Mouse (Mus musculus): ENCODE results near the gene Polr2h. TPM values are rescaled to one million over a fixed set of nuclear protein-coding genes. Genes with fewer than 3 reads are reported as not detected.

Gene Polr2h
- polyA plus RNA-seq, 2 experiments = 77.0 to 121 TPM

DNA sequence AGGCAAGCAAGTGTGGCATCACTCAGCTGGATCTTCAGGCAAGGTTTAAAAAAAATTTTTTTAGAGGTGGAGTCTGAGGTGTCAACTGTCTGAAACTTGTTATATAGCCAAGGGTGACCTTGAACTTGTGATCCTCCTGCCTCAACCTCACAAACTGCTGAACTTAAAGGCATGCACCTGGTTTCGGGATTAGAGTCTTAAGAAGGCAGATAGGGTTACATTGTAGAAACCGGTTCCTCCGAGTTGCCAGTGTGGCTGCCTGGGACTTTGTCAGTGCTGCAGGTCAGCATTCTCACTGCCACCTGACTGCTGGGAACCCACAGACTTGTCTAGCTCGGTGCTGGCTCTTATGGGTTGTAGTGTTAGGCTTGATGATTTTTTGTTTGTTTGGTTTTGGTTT is 5.8 kb downstream of the Polr2h start:
- Histone ChIP-seq H3K27ac (replicated peaks; ENCODE audit: low read depth, low read length) (no peak overlapping the region), H3K4me1 (ENCODE audit: control insufficient read depth, insufficient read depth, low read length) (peaks cover 4% of the 10 kb centered on the region), H3K4me3 (replicated peaks; ENCODE audit: low read length) (no peak overlapping the region), H3K9me3 (ENCODE audit: control insufficient read depth, low read length) (no peaks in the 10 kb centered on the region), H3K9ac (ENCODE audit: low read depth, low read length, severe bottlenecking) (no peak overlapping the region), H3K36me3 (ENCODE audit: control insufficient read depth, insufficient read depth, low read length) (peaks cover 33% of the 10 kb centered on the region), H3K27me3 (ENCODE audit: control insufficient read depth, insufficient read depth, low read length) (no peaks in the 10 kb centered on the region), H3K4me2 (replicated peaks; ENCODE audit: low read depth, low read length, severe bottlenecking) (no peak overlapping the region)
- ATAC-seq (ENCODE audit: low FRiP score, low read depth) (no peak), DNase-seq (ENCODE audit: low spot score) (no peak)
- TF ChIP-seq POLR2A (IDR thresholded peaks at IDR 0.05; ENCODE audit: borderline replicate concordance, extremely low read depth, insufficient read depth, insufficient read length) = no peak
- 35% methylated on average over 4 of the region's 4 CpGs for WGBS

DNA sequence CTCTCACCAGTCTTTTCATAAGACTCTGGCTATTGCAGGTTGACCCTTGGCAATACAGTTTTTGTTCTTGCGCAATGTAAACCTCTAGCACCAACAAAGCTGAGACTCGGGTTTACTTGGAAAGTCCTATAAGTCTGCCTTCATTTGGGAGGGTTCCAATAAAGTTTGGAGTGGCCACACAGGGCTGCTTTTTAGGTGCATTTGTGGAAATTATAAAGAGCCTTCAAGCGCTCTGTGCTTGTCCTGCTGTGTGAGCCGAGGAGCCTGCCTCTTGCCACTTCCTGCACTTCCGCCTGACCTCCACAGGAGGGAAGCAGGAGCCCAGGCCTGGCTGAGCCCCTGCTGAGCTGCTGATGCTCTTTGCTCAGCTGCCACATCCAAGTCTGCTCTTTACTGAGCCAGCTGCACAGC is 6.9 kb downstream of the Polr2h start:
- 28% methylated on average over 5 of the region's 5 CpGs for WGBS
- ATAC-seq (ENCODE audit: low FRiP score, low read depth) (peak; percentile 76; the same call in 1 of the 2 replicates), DNase-seq (ENCODE audit: low spot score) (no peak)
- no peak for TF ChIP-seq POLR2A (IDR thresholded peaks at IDR 0.05; ENCODE audit: borderline replicate concordance, extremely low read depth, insufficient read depth, insufficient read length)
- no peak overlapping the region for H3K27ac ChIP-seq (replicated peaks; ENCODE audit: low read depth, low read length)
- no peak overlapping the region for H3K9ac ChIP-seq (ENCODE audit: low read depth, low read length, severe bottlenecking)
- no peaks in the 10 kb centered on the region for H3K27me3 ChIP-seq (ENCODE audit: control insufficient read depth, insufficient read depth, low read length)
- H3K36me3 ChIP-seq (ENCODE audit: control insufficient read depth, insufficient read depth, low read length) = peaks cover 33% of the 10 kb centered on the region
- H3K4me3 ChIP-seq (replicated peaks; ENCODE audit: low read length) = no peak overlapping the region
- H3K9me3 ChIP-seq (ENCODE audit: control insufficient read depth, low read length) = no peaks in the 10 kb centered on the region
- peaks cover 4% of the 10 kb centered on the region for H3K4me1 ChIP-seq (ENCODE audit: control insufficient read depth, insufficient read depth, low read length)
- no peak overlapping the region for H3K4me2 ChIP-seq (replicated peaks; ENCODE audit: low read depth, low read length, severe bottlenecking)

DNA sequence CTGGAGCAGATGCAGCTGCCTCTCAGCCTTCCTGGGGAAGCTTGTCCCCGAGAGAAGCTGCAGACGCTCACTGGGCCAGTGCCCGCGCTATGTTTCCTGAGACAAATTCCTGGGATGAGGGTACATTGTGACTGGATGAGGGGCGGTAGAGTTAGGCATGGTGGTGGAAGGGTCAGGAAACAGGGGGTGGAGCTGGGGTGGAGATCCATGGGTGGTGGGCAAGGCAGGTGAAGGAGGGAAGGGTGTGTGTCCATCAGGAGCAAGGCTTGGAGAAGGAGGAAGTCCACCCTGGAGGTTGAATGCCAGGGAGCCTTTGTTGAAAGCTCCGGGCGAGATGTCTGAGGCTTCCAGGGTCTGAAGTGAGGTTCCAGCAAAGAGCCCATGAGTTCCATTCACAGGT is 7.9 kb downstream of the Polr2h start:
- DNase-seq (ENCODE audit: low spot score) (no peak), ATAC-seq (ENCODE audit: low FRiP score, low read depth) (no peak)
- Histone ChIP-seq H3K4me1 (ENCODE audit: control insufficient read depth, insufficient read depth, low read length) (peaks cover 4% of the 10 kb centered on the region), H3K4me3 (replicated peaks; ENCODE audit: low read length) (no peak overlapping the region), H3K9me3 (ENCODE audit: control insufficient read depth, low read length) (no peaks in the 10 kb centered on the region), H3K9ac (ENCODE audit: low read depth, low read length, severe bottlenecking) (no peak overlapping the region), H3K27me3 (ENCODE audit: control insufficient read depth, insufficient read depth, low read length) (no peaks in the 10 kb centered on the region), H3K36me3 (ENCODE audit: control insufficient read depth, insufficient read depth, low read length) (peaks cover 23% of the 10 kb centered on the region), H3K27ac (replicated peaks; ENCODE audit: low read depth, low read length) (no peak overlapping the region), H3K4me2 (replicated peaks; ENCODE audit: low read depth, low read length, severe bottlenecking) (no peak overlapping the region)
- WGBS = 57% methylated on average over 7 of the region's 7 CpGs
- no peak for TF ChIP-seq POLR2A (IDR thresholded peaks at IDR 0.05; ENCODE audit: borderline replicate concordance, extremely low read depth, insufficient read depth, insufficient read length)

DNA sequence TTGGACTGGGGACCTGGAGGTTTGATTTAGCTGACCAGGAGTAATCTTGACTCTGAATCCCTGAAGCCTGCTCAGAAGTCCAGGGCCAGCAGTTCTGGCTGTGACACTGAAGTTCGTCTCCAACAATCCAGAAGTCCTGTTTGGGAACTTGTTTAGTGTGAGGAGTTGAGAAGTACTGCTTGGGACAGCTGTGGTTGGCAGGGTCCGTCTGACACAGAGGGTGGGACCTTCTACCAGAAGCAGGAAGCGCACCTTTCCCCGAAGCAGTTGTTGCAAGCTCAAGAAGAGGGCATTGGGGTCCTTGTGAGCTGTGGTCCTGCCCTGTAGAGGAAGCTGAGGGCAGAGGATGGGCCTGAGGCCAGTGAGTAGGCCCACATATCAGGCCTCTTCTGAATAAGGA is 8.3 kb downstream of the Polr2h start:
- ATAC-seq (ENCODE audit: low FRiP score, low read depth) = no peak
- DNase-seq (ENCODE audit: low spot score) = no peak
- H3K9me3 ChIP-seq (ENCODE audit: control insufficient read depth, low read length) = no peaks in the 10 kb centered on the region
- H3K4me3 ChIP-seq (replicated peaks; ENCODE audit: low read length) = no peak overlapping the region
- peaks cover 4% of the 10 kb centered on the region for H3K4me1 ChIP-seq (ENCODE audit: control insufficient read depth, insufficient read depth, low read length)
- 79% methylated on average over 4 of the region's 4 CpGs for WGBS
- H3K9ac ChIP-seq (ENCODE audit: low read depth, low read length, severe bottlenecking) = no peak overlapping the region
- peaks cover 19% of the 10 kb centered on the region for H3K36me3 ChIP-seq (ENCODE audit: control insufficient read depth, insufficient read depth, low read length)
- H3K27ac ChIP-seq (replicated peaks; ENCODE audit: low read depth, low read length) = no peak overlapping the region
- no peak overlapping the region for H3K4me2 ChIP-seq (replicated peaks; ENCODE audit: low read depth, low read length, severe bottlenecking)
- no peaks in the 10 kb centered on the region for H3K27me3 ChIP-seq (ENCODE audit: control insufficient read depth, insufficient read depth, low read length)
- no peak for TF ChIP-seq POLR2A (IDR thresholded peaks at IDR 0.05; ENCODE audit: borderline replicate concordance, extremely low read depth, insufficient read depth, insufficient read length)

DNA sequence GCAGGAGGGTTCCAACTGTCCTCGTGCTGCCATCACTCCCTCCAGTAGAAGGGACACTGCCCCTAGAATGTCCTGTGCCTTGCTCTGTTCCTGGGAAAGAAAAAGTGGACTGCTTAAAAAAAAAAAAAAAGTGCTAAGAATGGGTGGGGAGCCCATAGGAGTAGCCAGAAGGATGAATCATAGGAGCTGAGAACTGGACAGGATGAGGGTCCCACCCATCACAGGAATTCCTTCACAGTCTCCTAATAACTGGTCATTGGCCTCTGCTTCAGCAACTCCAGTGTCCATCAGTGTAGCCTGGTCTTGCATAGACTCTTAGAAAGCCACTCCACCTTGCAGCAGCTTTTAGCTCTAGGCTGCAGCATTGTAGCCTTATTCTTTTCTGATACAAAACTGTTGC is 8.9 kb downstream of the Polr2h start:
- no peak for TF ChIP-seq POLR2A (IDR thresholded peaks at IDR 0.05; ENCODE audit: borderline replicate concordance, extremely low read depth, insufficient read depth, insufficient read length)
- Histone ChIP-seq H3K4me2 (replicated peaks; ENCODE audit: low read depth, low read length, severe bottlenecking) (no peak overlapping the region), H3K9me3 (ENCODE audit: control insufficient read depth, low read length) (no peaks in the 10 kb centered on the region), H3K27ac (replicated peaks; ENCODE audit: low read depth, low read length) (no peak overlapping the region), H3K27me3 (ENCODE audit: control insufficient read depth, insufficient read depth, low read length) (no peaks in the 10 kb centered on the region), H3K36me3 (ENCODE audit: control insufficient read depth, insufficient read depth, low read length) (peaks cover 15% of the 10 kb centered on the region), H3K9ac (ENCODE audit: low read depth, low read length, severe bottlenecking) (no peak overlapping the region), H3K4me3 (replicated peaks; ENCODE audit: low read length) (no peak overlapping the region), H3K4me1 (ENCODE audit: control insufficient read depth, insufficient read depth, low read length) (peaks cover 4% of the 10 kb centered on the region)
- WGBS = 53% methylated on average over 1 of the region's 1 CpGs
- no peak for ATAC-seq (ENCODE audit: low FRiP score, low read depth)
- no peak for DNase-seq (ENCODE audit: low spot score)

DNA sequence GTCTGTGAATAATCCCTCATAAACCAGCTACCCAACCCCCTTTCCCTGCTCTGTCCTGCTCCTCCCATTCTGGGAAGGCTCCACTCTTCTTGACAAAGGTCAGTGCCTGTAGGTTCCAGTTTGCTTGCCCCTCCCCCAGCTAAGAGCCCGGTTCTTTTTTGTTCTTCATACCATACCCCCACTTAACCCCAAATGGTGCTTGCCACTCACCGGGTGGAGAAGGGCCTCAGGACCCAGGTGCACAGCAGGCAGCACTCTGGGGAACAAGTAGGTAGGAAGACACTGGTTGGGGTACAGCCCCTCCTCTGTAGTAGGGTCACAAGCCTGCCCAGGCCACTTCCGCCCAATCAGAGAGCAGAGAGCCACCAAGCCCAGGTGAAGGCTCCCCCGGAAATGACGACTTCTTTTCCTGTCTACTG is 12.8 kb downstream of the Polr2h start:
- ATAC-seq (ENCODE audit: low FRiP score, low read depth) (no peak), DNase-seq (ENCODE audit: low spot score) (no peak)
- no peak overlapping the region for H3K4me2 ChIP-seq (replicated peaks; ENCODE audit: low read depth, low read length, severe bottlenecking)
- H3K4me1 ChIP-seq (ENCODE audit: control insufficient read depth, insufficient read depth, low read length) = peaks cover 7% of the 10 kb centered on the region; the same call in 1 of the 2 replicates
- H3K27me3 ChIP-seq (ENCODE audit: control insufficient read depth, insufficient read depth, low read length) = peaks cover 16% of the 10 kb centered on the region
- no peak overlapping the region for H3K27ac ChIP-seq (replicated peaks; ENCODE audit: low read depth, low read length)
- H3K36me3 ChIP-seq (ENCODE audit: control insufficient read depth, insufficient read depth, low read length) = no peaks in the 10 kb centered on the region; the same call in 1 of the 2 replicates
- no peaks in the 10 kb centered on the region for H3K9me3 ChIP-seq (ENCODE audit: control insufficient read depth, low read length)
- H3K4me3 ChIP-seq (replicated peaks; ENCODE audit: low read length) = no peak overlapping the region
- no peak for TF ChIP-seq POLR2A (IDR thresholded peaks at IDR 0.05; ENCODE audit: borderline replicate concordance, extremely low read depth, insufficient read depth, insufficient read length)
- WGBS = 45% methylated on average over 5 of the region's 5 CpGs
- H3K9ac ChIP-seq (ENCODE audit: low read depth, low read length, severe bottlenecking) = no peak overlapping the region

Measured in limb, embryonic 14.5 days (tissue).